Mouse (Mus musculus) CH12.LX (cell line): ENCODE data around the gene Grip1. TPM values are rescaled to one million over a fixed set of nuclear protein-coding genes. Genes with fewer than 3 reads are reported as not detected.

ENCODE experiments used
- DNase-seq: peaks from one replicate; pipeline ENCODE4 v3.0.0-alpha.2; 2013; ENCODE audit errors: extremely low read depth
- H3K27ac ChIP-seq: 2 replicates; pipeline ENCODE4 v1.5.1; 2012; ENCODE audit warnings: low read depth, mild to moderate bottlenecking, control low read depth, moderate library complexity; ENCODE audit not compliant: insufficient read depth
- H3K27me3 ChIP-seq: replicated peaks from 2 replicates; pipeline ENCODE3; 2012; ENCODE audit warnings: inconsistent platforms
- H3K36me3 ChIP-seq, 2 experiments: replicated peaks in 1 of 2; 2 replicates each; pipeline versions ENCODE3 to v1.6.1; 2012; ENCODE audit warnings: inconsistent platforms in 1 of 2, low read length in 1 of 2, mild to moderate bottlenecking in 1 of 2, mixed read lengths in 1 of 2, moderate library complexity in 1 of 2; ENCODE audit not compliant: control insufficient read depth in 1 of 2, insufficient read depth in 1 of 2
- H3K4me1 ChIP-seq, 2 experiments: 2 replicates each; pipeline ENCODE4 v1.6.1; 2012; ENCODE audit warnings: inconsistent platforms in 1 of 2, moderate library complexity in 1 of 2; ENCODE audit not compliant: insufficient read depth in 2 of 2, control insufficient read depth in 1 of 2
- H3K4me2 ChIP-seq: 2 replicates; pipeline ENCODE4 v1.6.1; 2012; ENCODE audit warnings: low read depth, mild to moderate bottlenecking, control low read depth; ENCODE audit not compliant: poor library complexity, insufficient read depth, severe bottlenecking
- H3K4me3 ChIP-seq, 3 experiments: fragments of 150-350 bp in 1 of 3; sonication (generic) in 1 of 3; replicated peaks in 1 of 3; 2 replicates each; pipeline versions ENCODE3 to v1.5.1; 2011 to 2012; ENCODE audit warnings: low read depth in 2 of 3, low read length in 2 of 3, mild to moderate bottlenecking in 2 of 3, moderate library complexity in 2 of 3, control low read depth in 1 of 3, improper control_type of control experiment in 1 of 3, inconsistent platforms in 1 of 3, mixed read lengths in 1 of 3; ENCODE audit not compliant: poor library complexity in 1 of 3
- H3K79me2 ChIP-seq: replicated peaks from 2 replicates; pipeline ENCODE4 v1.6.1; 2012; ENCODE audit warnings: mild to moderate bottlenecking, moderate library complexity; ENCODE audit not compliant: control insufficient read depth, poor library complexity, insufficient read depth, severe bottlenecking; ENCODE audit errors: extremely low read depth
- H3K9ac ChIP-seq: 2 replicates; pipeline ENCODE4 v1.6.1; 2012; ENCODE audit warnings: low read depth, mild to moderate bottlenecking, control low read depth, moderate library complexity; ENCODE audit not compliant: insufficient read depth
- H3K9me3 ChIP-seq: replicated peaks from 2 replicates; pipeline ENCODE3; 2012; ENCODE audit warnings: low read length, inconsistent platforms, mixed read lengths
- BHLHE40 ChIP-seq: IDR thresholded peaks from 2 replicates; pipeline ENCODE4 v1.6.1; 2011; ENCODE audit warnings: mild to moderate bottlenecking, low read depth, low read length, improper control_type of control experiment
- CHD2 ChIP-seq: IDR thresholded peaks from 2 replicates; pipeline ENCODE4 v1.6.1; 2011; ENCODE audit warnings: low read length, improper control_type of control experiment
- CTCF ChIP-seq, 2 experiments: IDR thresholded peaks in 1 of 2; conservative IDR thresholded peaks in 1 of 2; 2 replicates each; pipeline ENCODE4 v1.5.1; 2011 to 2012; ENCODE audit warnings: low read depth in 2 of 2, low read length in 2 of 2, improper control_type of control experiment in 1 of 2, inconsistent platforms in 1 of 2, mild to moderate bottlenecking in 1 of 2, moderate library complexity in 1 of 2
- EP300 ChIP-seq: IDR thresholded peaks from 2 replicates; pipeline ENCODE4 v1.6.1; 2011; ENCODE audit warnings: low read length, improper control_type of control experiment
- ETS1 ChIP-seq: conservative IDR thresholded peaks from 2 replicates; pipeline ENCODE4 v1.6.1; 2012; ENCODE audit warnings: low read depth, mild to moderate bottlenecking, inconsistent platforms, low read length, improper control_type of control experiment, moderate library complexity
- GABPA ChIP-seq: IDR thresholded peaks from 2 replicates; pipeline ENCODE4 v1.6.1; 2012; ENCODE audit warnings: low read depth, low read length, improper control_type of control experiment, inconsistent platforms; ENCODE audit not compliant: insufficient replicate concordance
- HCFC1 ChIP-seq: IDR thresholded peaks from 2 replicates; pipeline ENCODE4 v1.6.1; 2012; ENCODE audit warnings: low read depth, mild to moderate bottlenecking, inconsistent platforms, low read length, improper control_type of control experiment
- JUN ChIP-seq: IDR thresholded peaks from 2 replicates; pipeline ENCODE4 v1.6.1; 2011; ENCODE audit warnings: low read depth, mild to moderate bottlenecking, low read length, improper control_type of control experiment, moderate library complexity; ENCODE audit not compliant: insufficient read depth
- JUND ChIP-seq: conservative IDR thresholded peaks from 2 replicates; pipeline ENCODE4 v1.6.1; 2011; ENCODE audit warnings: low read depth, low read length, improper control_type of control experiment
- MAFK ChIP-seq: IDR thresholded peaks from 2 replicates; pipeline ENCODE4 v1.6.1; 2011; ENCODE audit warnings: low read length, improper control_type of control experiment; ENCODE audit not compliant: insufficient replicate concordance
- MAX ChIP-seq: IDR thresholded peaks from 2 replicates; pipeline ENCODE4 v1.6.1; 2011; ENCODE audit warnings: low read length, improper control_type of control experiment
- NRF1 ChIP-seq: IDR thresholded peaks from 2 replicates; pipeline ENCODE4 v1.6.1; 2014; ENCODE audit warnings: low read depth, mild to moderate bottlenecking, inconsistent platforms, low read length, improper control_type of control experiment, moderate library complexity
- PAX5 ChIP-seq: IDR thresholded peaks from 2 replicates; pipeline ENCODE4 v1.6.1; 2012; ENCODE audit warnings: low read length, inconsistent platforms, mixed read lengths
- POLR2A ChIP-seq: IDR thresholded peaks from 2 replicates; pipeline ENCODE4 v1.6.1; 2011; ENCODE audit warnings: low read depth, mild to moderate bottlenecking, improper control_type of control experiment, low read length
- POLR2AphosphoS2 ChIP-seq: IDR thresholded peaks from 2 replicates; pipeline ENCODE4 v1.6.1; 2011; ENCODE audit warnings: low read depth, low read length, improper control_type of control experiment
- RCOR1 ChIP-seq: conservative IDR thresholded peaks from 2 replicates; pipeline ENCODE4 v1.6.1; 2012; ENCODE audit warnings: low read depth, mild to moderate bottlenecking, inconsistent platforms, low read length, improper control_type of control experiment
- SIN3A ChIP-seq: IDR thresholded peaks from 2 replicates; pipeline ENCODE4 v1.6.1; 2012; ENCODE audit warnings: low read length, improper control_type of control experiment, inconsistent platforms
- SMC3 ChIP-seq: IDR thresholded peaks from 2 replicates; pipeline ENCODE4 v1.6.1; 2011; ENCODE audit warnings: low read depth, low read length, improper control_type of control experiment
- TBP ChIP-seq: conservative IDR thresholded peaks from 2 replicates; pipeline ENCODE4 v1.6.1; 2011; ENCODE audit warnings: low read depth, low read length, improper control_type of control experiment
- TCF12 ChIP-seq: IDR thresholded peaks from 2 replicates; pipeline ENCODE4 v1.6.1; 2014; ENCODE audit warnings: low read depth, mild to moderate bottlenecking, inconsistent platforms, low read length, improper control_type of control experiment
- USF2 ChIP-seq: conservative IDR thresholded peaks from 2 replicates; pipeline ENCODE4 v1.6.1; 2011; ENCODE audit warnings: low read depth, low read length, improper control_type of control experiment
- ZKSCAN1 ChIP-seq: IDR thresholded peaks from 2 replicates; pipeline ENCODE4 v1.6.1; 2012; ENCODE audit warnings: low read depth, inconsistent platforms, low read length, improper control_type of control experiment, borderline replicate concordance
- ZNF384 ChIP-seq: IDR thresholded peaks from 2 replicates; pipeline ENCODE4 v1.6.1; 2012; ENCODE audit warnings: low read depth, low read length, improper control_type of control experiment, inconsistent platforms
- dilution Hi-C: fragments of 300-500 bp; cut with MboI; formaldehyde crosslinking; loops from 2 replicates; pipeline ENCODE4 v1.14.3; 2020; ENCODE audit warnings: low sequenced_read_pairs; ENCODE audit not compliant: extremely low pct_unique_long_range_greater_than_20kb, extremely low pct_ligation_motif_present
- in situ Hi-C: fragments of 300-500 bp; cut with MboI; formaldehyde crosslinking; loops from 3 replicates; pipeline ENCODE4 v1.14.3; 2019; ENCODE audit warnings: low sequenced_read_pairs, low pct_ligation_motif_present, low pct_unique_long_range_greater_than_20kb, mixed read lengths
- polyA plus RNA-seq: library from polyadenylated mRNA; unstranded; fragments of >175 nt; gene quantifications from 2 replicates; pipeline ENCODE4 v1.2.1, GENCODE M21; 2012; ENCODE audit warnings: low read depth; ENCODE audit not compliant: insufficient read length
- total RNA-seq, 2 experiments: library from RNA; depleted of rRNA; stranded (reverse); fragments of 300-350 nt in 1 of 2; fragments of >200 nt in 1 of 2; gene quantifications; 2 replicates each; pipeline ENCODE4 v1.2.3; 2012 to 2014

The Grip1 gene
- total and polyA plus RNA-seq, 3 experiments: 0.09 to 0.33 (median 0.13) TPM

- dilution Hi-C loops (no loop called here), in situ Hi-C loops (no loop called here)
These were observed 308.1 kb downstream of the Grip1 start for GRCm38 (mm10) chr10:119761451-119762367.

GRCm38 (mm10) chr10:119778871-119779270 lies 325.2 kb downstream of the Grip1 start:
- no peak overlapping the region for H3K4me3 ChIP-seq
- dilution Hi-C loops: no loop called here
- TF ChIP-seq JUND (no peak), RCOR1 (no peak), PAX5 (no peak), ZKSCAN1 (no peak), ETS1 (no peak)
- TF ChIP-seq, all 38 proteins: peak for 0
- Histone ChIP-seq H3K79me2 (no peaks in the 10 kb centered on the region), H3K4me1 (0 out of 4 replicates have a peak, but pooled peaks cover 0 to 2% of the 10 kb centered on the region in 2 experiments), H3K4me2 (no peak overlapping the region), H3K27me3 (no peaks in the 10 kb centered on the region), H3K9ac (no peak overlapping the region), H3K36me3 (no peaks in the 10 kb centered on the region), H3K9me3 (no peaks in the 10 kb centered on the region), H3K27ac (no peak overlapping the region)
- in situ Hi-C loops: no loop called here
- DNase-seq: no peak

More at GRCm38 (mm10) chr10:119761451-119762367, 308.1 kb downstream of the Grip1 start:
- H3K4me1 ChIP-seq: no peaks in the 10 kb centered on the region
- no peaks in the 10 kb centered on the region for H3K9me3 ChIP-seq
- no peak overlapping the region for H3K9ac ChIP-seq
- no peak overlapping the region for H3K4me2 ChIP-seq
- DNase-seq: no peak
- no peak overlapping the region for H3K4me3 ChIP-seq
- no peaks in the 10 kb centered on the region for H3K79me2 ChIP-seq
- no peak overlapping the region for H3K27ac ChIP-seq
- TF ChIP-seq GABPA: no peak
- no peak for TF ChIP-seq HCFC1
- no peak for TF ChIP-seq BHLHE40
- TF ChIP-seq MAFK: no peak
- TF ChIP-seq POLR2A: no peak
- no peak for TF ChIP-seq MAX
- no peak for TF ChIP-seq RCOR1
- TF ChIP-seq EP300: no peak
- TF ChIP-seq JUN: no peak
- TF ChIP-seq TBP: no peak
- TF ChIP-seq USF2: no peak
- no peak for TF ChIP-seq POLR2AphosphoS2
- no peak for TF ChIP-seq TCF12
- no peak for TF ChIP-seq SIN3A
- TF ChIP-seq CTCF (conservative IDR thresholded peaks at IDR 0.05 in 1 of 2, IDR thresholded peaks at IDR 0.05 in 1 of 2; ENCODE audit: low read depth in 2 of 2, low read length in 2 of 2): no peak
- no peak for TF ChIP-seq ZNF384
- no peak for TF ChIP-seq SMC3
- TF ChIP-seq CHD2: no peak
- no peak for TF ChIP-seq NRF1
- H3K27me3 ChIP-seq: no peaks in the 10 kb centered on the region
- H3K36me3 ChIP-seq: no peaks in the 10 kb centered on the region
